Mouse (Mus musculus): ENCODE data around the gene Fgfr2. TPM values are rescaled to one million over a fixed set of nuclear protein-coding genes. Genes with fewer than 3 reads are reported as not detected.

The Fgfr2 gene
- polyA plus RNA-seq, 1 experiment from 2014 or later, result not detected

DNA sequence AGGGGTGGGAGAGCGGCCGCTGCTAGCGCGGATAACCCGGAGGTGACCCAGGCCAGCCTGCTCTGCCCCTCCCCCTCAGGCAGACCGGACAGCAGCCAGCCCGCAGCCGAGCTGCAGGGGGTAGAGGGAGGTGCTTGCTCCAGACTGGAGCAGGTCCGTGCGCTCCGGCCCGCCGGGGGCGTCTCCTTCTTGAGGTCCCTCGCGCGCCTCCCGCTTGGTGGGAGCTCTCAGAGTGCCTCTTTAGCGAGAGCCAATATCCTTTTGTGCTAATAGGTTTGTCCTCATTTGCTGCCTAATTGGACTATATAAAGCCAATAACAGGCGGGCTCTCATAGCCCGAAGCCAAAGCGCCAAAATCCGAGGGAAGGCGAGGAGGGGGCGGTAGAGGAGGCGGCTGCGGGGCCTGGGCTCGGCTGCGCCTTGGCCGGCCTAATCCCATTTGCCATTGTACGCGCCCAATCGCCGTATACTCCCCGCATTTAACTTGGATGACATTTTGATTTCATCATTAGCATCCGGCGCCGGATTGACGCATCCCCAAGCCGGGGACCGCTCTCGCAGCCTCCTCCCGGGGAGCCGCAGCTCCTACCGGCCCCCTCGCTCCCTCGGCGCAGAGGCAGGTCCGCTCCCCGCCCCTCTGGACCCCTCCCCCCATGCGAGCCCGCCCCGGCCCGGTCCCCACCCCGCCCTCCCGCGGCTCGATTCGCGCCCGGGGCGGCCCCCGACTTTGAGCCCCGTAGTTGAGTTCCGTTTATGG lies 1580.9 kb downstream of the Fgfr2 start, which contains the start of gene Hmx3:
Hmx3 (plus strand) TSS at position 753 of the 757 bp plus-strand sequence.

DNA sequence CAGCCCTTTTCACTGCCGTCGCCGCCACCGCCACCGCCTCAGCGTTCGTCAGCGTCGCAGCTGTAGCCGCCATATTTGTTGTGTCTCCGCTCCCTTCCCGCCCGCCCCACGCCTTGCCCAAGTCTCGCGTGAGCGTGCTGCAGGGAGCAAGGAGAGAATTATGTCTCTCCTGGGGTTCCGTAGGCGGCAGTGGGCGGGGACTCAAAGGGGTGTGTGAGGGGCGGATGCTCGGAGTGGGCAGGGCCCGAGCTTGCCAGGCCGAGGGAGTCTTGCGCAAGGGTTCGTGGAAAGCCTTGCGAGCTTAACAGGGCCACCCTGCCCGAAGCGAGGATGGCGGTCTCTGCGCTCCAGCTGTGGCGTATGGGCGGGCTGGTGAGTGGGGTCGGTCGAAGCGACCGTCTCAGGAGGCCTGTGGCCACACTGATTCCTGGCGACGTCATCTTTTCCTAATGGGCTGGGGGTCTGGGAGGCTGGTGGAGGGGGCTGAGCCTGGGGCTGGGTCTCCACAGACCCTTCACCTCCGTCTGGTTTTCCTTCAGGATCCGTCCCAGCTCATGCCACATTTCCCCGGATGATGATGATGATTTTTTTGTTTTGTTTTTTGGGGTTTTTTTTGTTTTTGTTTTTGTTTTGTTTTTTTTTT lies 1712.6 kb downstream of the Fgfr2 start, which contains the start of the genes Ikzf5 and Acadsb:
Ikzf5 (minus strand) TSS at position 106 of the 643 bp plus-strand sequence.
Acadsb (plus strand) TSS at position 186 of the 643 bp plus-strand sequence.

DNA sequence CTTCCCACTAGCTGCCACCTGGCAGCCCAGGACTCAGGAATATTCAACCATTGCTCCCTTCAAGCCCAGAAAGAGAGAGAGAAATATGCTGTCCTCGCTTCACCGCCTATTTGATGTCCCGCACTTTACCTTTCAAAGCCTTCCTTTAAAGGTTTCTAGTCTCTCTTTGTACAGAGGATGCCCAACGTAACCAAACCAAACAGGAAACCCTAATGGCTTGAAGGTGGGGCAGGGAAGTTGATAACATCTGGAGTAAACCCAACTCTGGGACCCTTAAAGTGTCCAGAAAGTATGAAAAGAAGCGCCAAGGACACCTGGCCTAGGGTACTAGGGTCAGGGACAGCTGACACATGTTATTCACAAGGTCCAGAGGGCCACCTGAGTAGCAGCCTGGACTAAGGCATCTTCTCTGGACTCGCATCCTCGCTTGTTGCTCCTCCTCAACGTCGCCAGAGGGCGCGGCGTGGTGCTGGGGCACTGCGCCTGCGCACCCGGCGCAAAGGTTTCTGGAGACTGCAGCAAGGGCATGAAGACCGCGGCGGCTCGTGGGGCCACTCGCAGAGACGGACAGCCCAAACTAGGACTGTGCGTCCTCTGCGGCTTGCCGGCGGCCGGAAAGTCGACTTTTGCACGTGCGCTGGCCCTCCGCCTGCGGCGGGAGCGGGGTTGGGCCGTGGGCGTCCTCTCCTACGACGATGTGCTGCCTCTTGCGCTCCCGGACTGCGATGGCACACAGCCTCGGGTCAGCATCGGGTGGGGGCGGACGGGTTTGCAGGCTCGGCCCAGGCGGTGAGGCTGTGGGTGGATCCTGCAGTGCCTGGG lies 1752.3 kb downstream of the Fgfr2 start, which contains the start of gene Pstk:
Pstk (plus strand) TSS at position 494 of the 822 bp plus-strand sequence.

DNA sequence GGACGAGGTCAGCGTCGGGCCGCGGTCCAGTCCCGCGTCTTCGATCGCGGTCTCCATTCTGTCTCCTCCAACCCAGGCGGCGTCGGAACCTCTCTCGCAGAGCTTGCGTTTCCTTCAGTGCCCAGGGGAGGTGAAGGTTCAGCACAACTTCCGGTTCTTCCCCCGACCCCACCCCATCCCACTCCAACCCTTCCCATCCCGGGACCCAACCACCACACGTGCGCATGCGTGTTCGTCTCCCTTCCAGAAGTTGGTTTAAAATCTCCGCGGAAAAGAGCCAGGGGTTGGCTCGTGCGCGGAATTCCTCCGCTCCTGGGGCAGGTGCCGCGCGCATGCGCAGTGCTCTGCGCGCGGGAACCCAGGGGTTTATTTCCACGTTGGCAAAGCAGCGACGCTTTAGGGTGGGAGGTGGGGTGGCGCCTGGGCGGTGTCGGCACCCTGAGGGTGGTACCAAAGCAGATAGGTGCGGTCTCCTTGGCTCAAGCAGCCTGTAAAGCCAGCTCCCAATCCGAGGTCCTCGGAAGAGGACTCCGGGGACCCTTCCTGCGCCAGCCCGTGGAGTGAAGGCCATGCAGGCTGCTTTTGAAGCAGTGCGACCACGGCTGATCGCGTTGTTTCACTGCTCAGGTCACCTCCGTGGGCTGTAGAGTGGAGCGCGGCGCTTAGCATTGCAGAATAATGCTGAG lies 1760.4 kb downstream of the Fgfr2 start, which contains the start of gene 2310057M21Rik:
2310057M21Rik (minus strand) TSS at position 145 of the 686 bp plus-strand sequence.

DNA sequence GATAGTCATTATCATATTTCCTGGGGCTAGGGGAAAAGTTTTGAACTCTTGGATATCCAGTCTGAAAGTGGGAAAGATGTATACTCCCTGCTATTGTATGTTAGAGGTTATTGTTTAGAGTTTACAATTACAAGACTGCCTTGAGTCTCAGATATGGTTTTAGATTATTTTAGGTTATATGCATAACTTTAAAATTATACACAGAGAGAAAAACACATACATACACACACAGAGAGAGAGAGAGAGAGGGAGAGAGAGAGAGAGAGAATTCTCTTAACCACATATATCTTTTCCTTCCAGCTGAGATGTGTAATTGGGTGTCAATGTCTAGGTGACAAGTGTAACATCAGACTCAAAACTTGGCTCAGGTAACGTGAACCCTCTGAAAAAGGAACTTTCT lies 1789.6 kb downstream of the Fgfr2 start, which contains the start of gene Fam24a:
Fam24a (plus strand) TSS at position 301 of the 400 bp plus-strand sequence.

DNA sequence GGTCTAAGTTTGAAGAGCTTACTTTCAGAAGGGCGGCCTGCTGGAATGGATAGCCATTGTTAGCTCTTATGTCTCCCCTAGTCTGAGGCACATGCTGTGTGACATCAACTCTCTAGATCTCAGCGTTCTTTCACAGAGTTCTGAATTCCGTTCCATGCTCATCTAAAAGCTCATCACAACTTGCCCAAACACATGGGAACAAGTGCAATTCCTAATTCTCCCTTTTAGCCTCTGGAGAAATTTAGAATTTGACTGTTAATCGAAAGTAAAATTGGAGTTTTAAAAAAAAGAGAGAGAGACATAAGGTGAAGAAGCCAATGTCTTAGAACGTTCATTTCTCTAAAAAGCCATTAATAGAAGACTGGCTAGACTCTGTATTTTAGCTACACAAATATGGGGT lies 1793.7 kb downstream of the Fgfr2 start, which contains the start of gene Fam24b:
Fam24b (minus strand) TSS at position 101 of the 400 bp plus-strand sequence.

DNA sequence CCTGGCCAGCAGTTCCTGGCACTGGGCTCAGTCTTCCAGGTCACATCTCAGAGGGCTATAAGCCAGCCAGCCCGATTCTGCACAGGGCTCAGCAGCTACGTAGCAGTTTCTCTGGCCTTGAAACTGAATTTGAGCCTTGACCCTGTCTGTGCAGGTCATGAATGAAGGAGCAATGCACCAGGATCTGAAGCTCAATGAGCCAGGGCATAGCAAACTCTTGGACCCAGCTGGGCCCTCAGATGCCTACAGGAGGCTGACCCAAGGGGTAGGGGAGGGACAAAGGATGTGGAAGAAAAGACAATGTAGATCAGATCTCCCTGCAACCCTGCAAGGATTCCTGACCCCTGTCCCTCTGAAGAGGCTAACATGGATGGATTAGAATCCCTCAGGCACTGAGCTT lies 1801.0 kb downstream of the Fgfr2 start, which contains the start of gene Cuzd1:
Cuzd1 (minus strand) TSS at position 101 of the 400 bp plus-strand sequence.

DNA sequence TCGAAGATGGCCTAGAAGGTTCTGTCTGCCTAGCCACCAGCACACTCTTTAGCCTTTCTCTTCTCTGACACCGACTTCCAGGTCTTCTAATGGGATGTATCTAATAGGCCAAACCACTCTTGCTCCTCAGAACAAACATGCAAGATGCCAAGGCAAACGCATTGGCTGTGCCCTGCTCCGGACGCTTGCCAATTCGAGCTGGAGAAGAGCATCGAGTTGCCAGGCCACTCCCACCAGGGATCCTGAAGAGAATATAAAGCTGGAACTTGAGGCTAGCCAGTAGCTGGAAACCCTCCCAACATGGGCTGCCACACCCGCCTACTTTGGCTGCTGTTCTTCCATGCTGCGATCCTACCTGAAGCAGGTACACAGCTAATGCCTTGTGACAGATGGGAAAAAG lies 1949.0 kb downstream of the Fgfr2 start, which contains the start of gene 5430419D17Rik:
5430419D17Rik (plus strand) TSS at position 282 of the 400 bp plus-strand sequence.

DNA sequence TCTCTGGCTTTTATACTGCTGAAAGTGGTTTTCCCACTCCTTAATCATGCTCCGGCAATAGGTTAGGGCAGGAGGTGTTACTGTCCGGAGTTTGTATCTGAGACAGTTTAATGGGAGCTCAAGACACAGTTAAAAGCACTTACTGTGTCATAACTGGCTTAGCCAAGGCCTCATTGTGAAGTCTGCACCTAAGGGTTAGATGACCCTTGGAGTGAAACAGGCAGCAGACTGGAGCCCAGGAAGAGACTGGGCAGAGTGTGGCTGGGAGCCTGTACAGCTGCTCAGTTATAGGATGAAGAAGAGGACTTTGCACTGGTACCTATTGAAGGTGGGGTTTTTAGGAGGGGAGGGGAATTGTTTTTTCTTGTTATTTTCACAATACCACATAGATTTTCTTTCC lies 1976.9 kb downstream of the Fgfr2 start, which contains the start of gene 4933402N03Rik:
4933402N03Rik (minus strand) TSS at position 101 of the 400 bp plus-strand sequence.

DNA sequence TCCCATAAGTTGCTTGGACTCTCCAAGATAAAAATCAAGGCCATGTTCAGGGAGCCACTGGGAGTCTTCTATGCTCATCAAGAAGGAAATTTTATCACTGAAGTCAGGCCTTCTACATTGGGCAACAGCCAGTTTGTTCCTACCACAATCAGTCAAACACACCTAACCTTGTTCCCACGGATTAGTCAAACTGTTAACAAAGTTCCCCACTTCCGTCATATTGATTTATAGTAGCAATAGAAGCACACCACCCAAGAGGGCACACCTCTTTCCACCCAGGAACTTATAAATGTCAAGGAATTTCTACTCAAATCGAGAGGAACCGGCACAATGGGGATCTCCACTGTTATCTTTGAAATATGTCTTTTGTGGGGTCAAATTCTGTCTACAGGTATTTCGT lies 2091.4 kb downstream of the Fgfr2 start, which contains the start of gene Dmbt1:
Dmbt1 (plus strand) TSS at position 299 of the 400 bp plus-strand sequence.

DNA sequence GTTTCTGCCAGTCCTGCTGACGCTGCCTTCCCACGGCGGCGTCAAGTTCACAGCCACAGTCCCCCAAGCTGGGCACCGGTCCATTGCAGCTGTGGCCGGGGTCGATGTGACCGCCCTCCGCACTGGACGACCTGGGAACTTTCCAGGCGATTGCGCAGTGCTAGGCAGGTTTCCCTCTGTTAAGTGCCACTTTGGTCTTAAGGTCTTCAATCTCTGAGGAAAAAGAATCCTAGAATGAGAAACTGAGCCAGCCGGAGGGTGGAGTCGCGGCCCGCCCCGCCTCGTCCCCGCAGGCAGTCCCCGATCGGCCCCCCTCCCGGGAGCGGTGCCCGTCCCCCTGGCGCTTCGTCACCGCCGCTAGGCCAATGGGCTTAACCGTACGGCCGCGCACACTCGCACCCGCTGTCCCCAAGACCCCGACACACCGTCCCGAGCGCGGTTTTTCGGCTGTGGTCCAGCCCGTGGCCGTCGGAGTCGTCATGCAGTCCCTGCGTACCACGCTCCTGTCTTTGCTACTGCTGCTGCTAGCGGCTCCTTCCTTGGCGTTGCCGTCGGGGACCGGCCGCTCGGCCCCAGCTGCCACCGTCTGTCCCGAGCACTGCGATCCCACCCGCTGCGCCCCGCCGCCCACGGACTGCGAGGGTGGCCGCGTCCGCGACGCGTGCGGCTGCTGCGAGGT lies 2187.2 kb downstream of the Fgfr2 start, which contains the start of gene Htra1:
Htra1 (plus strand) TSS at position 319 of the 679 bp plus-strand sequence.

DNA sequence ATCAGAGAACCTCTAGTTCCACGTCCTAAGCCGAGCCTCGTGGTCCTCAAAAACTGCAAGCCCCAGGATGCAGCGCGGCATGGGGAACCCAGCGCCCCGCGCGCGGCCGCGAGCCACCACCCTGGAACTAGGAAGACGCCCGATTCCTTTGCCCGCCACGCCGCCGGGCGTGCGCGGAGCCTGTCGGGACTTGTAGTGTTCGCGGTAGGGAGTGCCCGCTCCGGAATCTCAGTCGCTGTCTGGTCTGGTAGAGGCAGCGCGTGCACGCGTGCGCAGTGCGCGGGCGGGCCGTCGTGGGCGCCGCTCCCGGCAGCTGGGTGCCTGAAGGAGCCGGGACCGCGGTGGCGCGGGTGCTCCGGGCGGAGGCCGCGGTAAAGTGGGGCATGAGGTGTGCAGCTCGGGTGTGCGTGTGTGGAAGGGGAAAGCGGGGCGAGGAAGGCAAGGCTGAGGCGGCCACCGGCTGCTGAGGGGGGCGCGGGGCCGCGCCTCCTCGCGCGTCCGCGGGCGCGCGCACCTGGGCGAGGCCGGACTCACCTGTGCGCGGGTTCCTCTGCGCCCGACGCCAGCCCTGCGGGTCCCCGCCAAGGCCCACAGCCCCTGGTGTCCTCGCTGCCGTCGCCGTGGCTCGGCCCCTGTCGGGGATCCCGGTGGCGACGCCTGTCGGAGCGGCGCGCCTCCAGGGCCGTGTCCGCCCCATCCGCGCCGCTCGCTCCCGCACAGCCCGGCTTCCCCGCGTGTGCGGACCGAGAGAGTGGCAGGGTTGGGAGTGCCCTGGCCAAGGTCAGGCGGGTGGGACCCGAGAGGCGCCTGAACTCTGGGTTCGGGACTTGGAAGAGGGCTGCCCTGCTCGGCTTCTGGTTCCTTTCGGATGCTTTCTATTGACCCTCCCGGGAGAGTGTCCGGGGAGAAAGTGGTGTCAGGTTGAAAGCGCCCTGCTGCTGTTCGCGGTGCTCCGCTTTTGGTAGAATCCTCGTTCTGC lies 2257.2 kb downstream of the Fgfr2 start, which contains the start of gene Plekha1:
Plekha1 (plus strand) TSS at position 144 of the 979 bp plus-strand sequence.

DNA sequence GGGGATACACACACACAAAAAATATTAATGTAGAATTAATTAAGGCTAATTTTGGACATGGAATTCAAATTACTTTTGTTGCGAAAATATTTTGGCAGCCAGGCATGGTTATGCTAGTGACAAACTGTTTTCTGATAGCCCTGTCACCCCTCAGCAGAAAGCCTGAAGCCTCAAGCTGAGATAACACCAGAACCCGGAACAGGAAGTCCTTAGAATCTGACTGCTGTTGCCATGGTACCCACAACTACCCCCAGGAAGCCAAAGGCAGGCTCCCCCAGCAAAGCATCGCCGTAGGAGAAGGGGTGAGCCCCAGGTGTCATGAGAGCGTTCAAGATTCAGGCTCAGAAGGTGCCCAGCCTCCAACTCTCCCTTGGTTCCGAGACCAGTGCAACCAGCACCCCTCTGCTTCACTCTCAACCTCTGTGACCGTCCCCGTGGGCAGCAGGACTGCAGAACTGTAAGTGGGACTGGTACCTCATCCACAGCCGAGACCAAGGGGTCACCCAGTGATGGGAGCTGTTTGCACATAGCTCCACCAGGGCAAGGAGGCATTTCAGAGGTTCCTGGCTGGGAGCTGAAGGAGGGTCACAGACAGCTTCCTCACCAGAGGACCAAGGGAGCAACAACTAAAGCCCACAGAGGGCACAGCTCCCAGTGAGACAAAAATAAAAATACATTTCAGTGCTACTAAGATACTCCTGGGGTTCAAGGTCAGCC lies 2349.1 kb downstream of the Fgfr2 start, which contains the start of gene Btbd16:
Btbd16 (plus strand) TSS at position 156 of the 717 bp plus-strand sequence.

DNA sequence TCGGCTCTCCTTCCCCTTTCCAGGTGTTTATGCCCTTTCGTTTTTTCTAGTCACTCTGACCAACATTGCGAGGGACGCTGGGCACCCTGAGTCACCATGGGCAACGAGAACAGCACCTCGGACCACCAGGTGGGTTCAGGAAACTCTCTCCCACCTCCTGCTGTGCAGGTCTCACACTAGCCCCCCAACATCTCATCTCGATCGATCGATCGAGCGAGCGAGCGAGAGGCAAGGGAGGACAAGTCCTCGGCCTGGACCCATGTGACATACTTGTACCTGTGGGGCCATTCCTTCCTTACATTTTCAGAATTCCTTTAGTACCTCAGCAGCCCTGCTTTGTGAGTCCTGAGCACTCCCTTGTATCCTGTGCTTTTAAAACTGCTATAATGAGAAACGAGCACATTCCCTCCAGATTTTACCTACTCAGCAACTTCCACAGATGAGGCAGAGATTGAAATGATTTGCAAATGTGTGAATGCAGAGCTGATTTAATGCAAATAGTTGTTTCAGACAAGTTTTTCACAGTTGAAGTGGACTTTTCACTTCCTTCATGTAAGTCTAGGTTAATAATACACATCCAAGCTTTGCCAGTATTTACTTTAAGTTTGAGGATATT lies 2545.7 kb downstream of the Fgfr2 start, which contains the start of gene Tacc2:
Tacc2 (plus strand) TSS at position 51 of the 616 bp plus-strand sequence.

DNA sequence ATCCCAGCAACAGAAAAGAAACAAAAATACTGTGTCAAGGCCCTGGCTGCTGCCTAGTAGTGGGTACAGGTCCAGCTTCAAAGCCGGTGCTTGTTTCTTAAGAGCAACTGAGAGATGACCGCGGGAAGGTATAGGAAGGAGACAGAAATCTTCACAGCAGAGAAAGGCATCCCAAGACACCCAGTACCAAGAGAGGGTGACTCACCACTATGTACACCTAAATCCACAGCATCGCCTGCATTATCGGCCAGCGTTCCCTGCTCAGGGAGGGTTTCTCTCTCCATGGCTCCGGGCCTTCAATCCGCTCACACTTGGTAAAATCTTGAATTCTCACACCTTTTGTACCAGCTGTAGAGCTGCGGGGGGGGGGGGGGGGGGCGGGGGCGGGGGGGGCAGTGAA lies 2550.3 kb downstream of the Fgfr2 start, which contains the start of gene Nsmce4a:
Nsmce4a (minus strand) TSS at position 298 of the 400 bp plus-strand sequence.

DNA sequence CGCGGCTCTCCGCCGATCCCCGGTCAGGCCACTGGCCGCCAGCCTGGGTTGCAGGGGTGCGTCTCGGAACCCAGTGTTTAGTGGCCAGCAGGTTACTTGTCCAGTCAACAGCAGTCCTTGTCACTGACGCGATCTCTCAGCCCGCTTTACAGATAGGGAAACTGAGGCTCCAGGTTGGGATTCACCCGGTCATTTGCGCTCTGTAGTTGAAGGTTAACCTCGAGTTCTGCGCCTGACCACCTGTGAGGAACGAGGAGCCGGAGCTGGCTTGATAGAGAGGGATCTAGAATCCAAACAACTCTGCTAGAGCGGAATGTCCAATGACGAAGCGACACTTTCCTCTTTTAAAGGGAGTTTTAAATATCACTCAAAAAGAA lies 2603.1 kb downstream of the Fgfr2 start, which contains the start of gene Ate1:
Ate1 (minus strand) TSS at position 321 of the 377 bp plus-strand sequence.

Measured in naive thymus-derived CD4-positive, alpha-beta T cell, adult 5 months (primary cell).